In genomic region chr3:90464552-90465080, GRCm38 (mm10) we compare ENCODE assay signal across 8 mouse cellular contexts. TPM values are rescaled to one million over a fixed set of nuclear protein-coding genes. Genes with fewer than 3 reads are reported as not detected.
DNase-seq lines count a peak whose midpoint lies in the region; ATAC-seq and TF ChIP-seq lines count a peak whose summit lies in the region.

No protein-coding gene starts in this region.

- H3K4me2 ChIP-seq in liver, embryonic 13.5 days: peak overlapping the region; percentile 70
- H3K4me2 ChIP-seq in midbrain, postnatal 0 days (ENCODE audit: low read depth, low read length, poor library complexity, severe bottlenecking): peak overlapping the region; percentile 98

- H3K27me3 ChIP-seq in forebrain, embryonic 10.5 days (ENCODE audit: poor library complexity, severe bottlenecking): peaks cover 86% of the 10 kb centered on the region
- peaks cover 76% of the 10 kb centered on the region for H3K27me3 ChIP-seq in hindbrain, embryonic 10.5 days (ENCODE audit: insufficient read depth, poor library complexity, severe bottlenecking)
- H3K27me3 ChIP-seq in liver, embryonic 13.5 days: peaks cover 91% of the 10 kb centered on the region
- peaks cover 32% of the 10 kb centered on the region for H3K27me3 ChIP-seq in midbrain, postnatal 0 days (ENCODE audit: insufficient read depth, low read length)

- TF ChIP-seq CTCF in midbrain, postnatal 0 days (IDR thresholded peaks at IDR 0.05): no peak

- DNase-seq in kidney, adult 18-20 months: peak; percentile 40
- DNase-seq in kidney, adult 8-10 months: no peak
- DNase-seq in forebrain, embryonic 10.5 days (ENCODE audit: extremely low spot score, low spot score): peak; percentile 36
- peak; percentile 24 for DNase-seq in hindbrain, embryonic 10.5 days (ENCODE audit: low spot score)
- no peak for DNase-seq in liver, embryonic 13.5 days
- DNase-seq in midbrain, postnatal 0 days (ENCODE audit: low spot score): no peak
- no peak for DNase-seq in layer of hippocampus, adult 18-20 months (ENCODE audit: low spot score in 2 of 2)
- no peak for DNase-seq in left cerebral cortex, postnatal 25 days (ENCODE audit: low spot score in 2 of 2)

- ATAC-seq in liver, embryonic 13.5 days (ENCODE audit: low read depth): no peak; the same call in 1 of the 2 replicates
- ATAC-seq in midbrain, postnatal 0 days (ENCODE audit: low FRiP score): no peak; the same call in 1 of the 2 replicates

- no peaks in the 10 kb centered on the region for H3K9me3 ChIP-seq in forebrain, embryonic 10.5 days
- H3K9me3 ChIP-seq in hindbrain, embryonic 10.5 days: no peaks in the 10 kb centered on the region
- no peaks in the 10 kb centered on the region for H3K9me3 ChIP-seq in liver, embryonic 13.5 days (replicated peaks)
- H3K9me3 ChIP-seq in midbrain, postnatal 0 days (ENCODE audit: low read length): no peaks in the 10 kb centered on the region

- H3K27ac ChIP-seq in forebrain, embryonic 10.5 days: 0 out of 2 replicates have a peak overlapping the region, but pooled peaks have one; percentile 51
- H3K27ac ChIP-seq in hindbrain, embryonic 10.5 days: peak overlapping the region; percentile 1; the same call in 1 of the 2 replicates
- H3K27ac ChIP-seq in liver, embryonic 13.5 days: no peak overlapping the region
- no peak overlapping the region for H3K27ac ChIP-seq in midbrain, postnatal 0 days (ENCODE audit: low read depth, low read length)

- peak overlapping the region; percentile 50 for H3K9ac ChIP-seq in liver, embryonic 13.5 days
- 0 out of 2 replicates have a peak overlapping the region, but pooled peaks have one; percentile 37 for H3K9ac ChIP-seq in midbrain, postnatal 0 days (replicated peaks; ENCODE audit: low read length, poor library complexity, severe bottlenecking)

- H3K4me3 ChIP-seq in forebrain, embryonic 10.5 days: peak overlapping the region; percentile 51
- peak overlapping the region; percentile 57 for H3K4me3 ChIP-seq in hindbrain, embryonic 10.5 days
- H3K4me3 ChIP-seq in liver, embryonic 13.5 days (replicated peaks): peak overlapping the region; percentile 55
- H3K4me3 ChIP-seq in midbrain, postnatal 0 days (ENCODE audit: low read depth, low read length): peak overlapping the region; percentile 61

- H3K4me1 ChIP-seq in forebrain, embryonic 10.5 days: peaks cover 20% of the 10 kb centered on the region
- peaks cover 19% of the 10 kb centered on the region for H3K4me1 ChIP-seq in hindbrain, embryonic 10.5 days (replicated peaks)
- H3K4me1 ChIP-seq in liver, embryonic 13.5 days (replicated peaks): peaks cover 15% of the 10 kb centered on the region
- H3K4me1 ChIP-seq in midbrain, postnatal 0 days (ENCODE audit: insufficient read depth, low read length): 0 out of 2 replicates have a peak, but pooled peaks cover 4% of the 10 kb centered on the region

- H3K36me3 ChIP-seq in forebrain, embryonic 10.5 days (replicated peaks): no peaks in the 10 kb centered on the region
- no peaks in the 10 kb centered on the region for H3K36me3 ChIP-seq in hindbrain, embryonic 10.5 days
- H3K36me3 ChIP-seq in liver, embryonic 13.5 days: no peaks in the 10 kb centered on the region
- no peaks in the 10 kb centered on the region for H3K36me3 ChIP-seq in midbrain, postnatal 0 days (ENCODE audit: insufficient read depth, low read length)

- intact Hi-C loops in left cerebral cortex, postnatal 25 days (cut with DNase I): loop anchor here (5.0 kb wide), 1 partner anchor 32 kb away; the partner anchor contains the start of gene Ints3

- WGBS in forebrain, embryonic 10.5 days: 11% methylated on average over 37 of the region's 37 CpGs
- WGBS in hindbrain, embryonic 10.5 days: 8% methylated on average over 37 of the region's 37 CpGs
- WGBS in liver, embryonic 13.5 days (ENCODE audit: insufficient replicate concordance): 18% methylated on average over 37 of the region's 37 CpGs
- 8% methylated on average over 36 of the region's 37 CpGs for WGBS in midbrain, postnatal 0 days

RNA-seq across cellular contexts. Expression of gene Npr1, which starts 1.1 kb away (rescaled TPM):
- 2.0 and 2.3 TPM in 2 replicates for polyA plus RNA-seq in forebrain, embryonic 10.5 days (2016; fragmentation: Nextera tagmentation; extraction: Ambion mirVana)
- polyA plus RNA-seq in hindbrain, embryonic 10.5 days (2016; fragmentation: Nextera tagmentation; extraction: Ambion mirVana): 3.0 TPM in 2 replicates
- polyA plus RNA-seq in liver, embryonic 13.5 days (2015; fragmentation: Nextera tagmentation; extraction: Ambion mirVana): 4.0 TPM in 2 replicates
- total RNA-seq in midbrain, postnatal 0 days (2014; rRNA removed): 4.0 and 4.1 TPM in 2 replicates
- 1.5 and 2.0 TPM in 2 replicates for polyA plus RNA-seq in midbrain, postnatal 0 days (2015; fragmentation: Nextera tagmentation; extraction: Ambion mirVana)
- 1 to 10 TPM; 5.7 to 5.9 TPM for total RNA-seq in layer of hippocampus, adult 18-20 months (2021)
- total RNA-seq in left cerebral cortex, postnatal 25 days (2021): 1 to 10 TPM; 3.0 to 3.1 TPM

RNA-seq across cellular contexts. Expression of gene Ilf2, which starts 11.3 kb away (rescaled TPM):
- 344 and 355 TPM in 2 replicates for polyA plus RNA-seq in forebrain, embryonic 10.5 days (2016; fragmentation: Nextera tagmentation; extraction: Ambion mirVana)
- polyA plus RNA-seq in hindbrain, embryonic 10.5 days (2016; fragmentation: Nextera tagmentation; extraction: Ambion mirVana): 315 and 340 TPM in 2 replicates
- 75.0 and 85.0 TPM in 2 replicates for polyA plus RNA-seq in liver, embryonic 13.5 days (2015; fragmentation: Nextera tagmentation; extraction: Ambion mirVana)
- 136 and 147 TPM in 2 replicates for total RNA-seq in midbrain, postnatal 0 days (2014; rRNA removed)
- polyA plus RNA-seq in midbrain, postnatal 0 days (2015; fragmentation: Nextera tagmentation; extraction: Ambion mirVana): 177 and 182 TPM in 2 replicates
- 10 to 100 TPM; 83.1 to 84.0 TPM for total RNA-seq in layer of hippocampus, adult 18-20 months (2021)
- total RNA-seq in left cerebral cortex, postnatal 25 days (2021): 10 to 100 TPM; 81.2 to 84.6 TPM

RNA-seq across cellular contexts. Expression of gene Snapin, which starts 26.2 kb away (rescaled TPM):
- 58.9 and 59.6 TPM in 2 replicates for polyA plus RNA-seq in forebrain, embryonic 10.5 days (2016; fragmentation: Nextera tagmentation; extraction: Ambion mirVana)
- polyA plus RNA-seq in hindbrain, embryonic 10.5 days (2016; fragmentation: Nextera tagmentation; extraction: Ambion mirVana): 60.9 and 69.1 TPM in 2 replicates
- polyA plus RNA-seq in liver, embryonic 13.5 days (2015; fragmentation: Nextera tagmentation; extraction: Ambion mirVana): 21.2 and 22.9 TPM in 2 replicates
- 41.2 and 51.9 TPM in 2 replicates for total RNA-seq in midbrain, postnatal 0 days (2014; rRNA removed)
- polyA plus RNA-seq in midbrain, postnatal 0 days (2015; fragmentation: Nextera tagmentation; extraction: Ambion mirVana): 93.5 and 97.2 TPM in 2 replicates
- 10 to 100 TPM; 58.7 to 59.6 TPM for total RNA-seq in layer of hippocampus, adult 18-20 months (2021)
- total RNA-seq in left cerebral cortex, postnatal 25 days (2021): 10 to 100 TPM; 46.6 to 52.8 TPM

RNA-seq across cellular contexts. Expression of gene Ints3, which starts 31.2 kb away (rescaled TPM):
- 40.9 and 41.9 TPM in 2 replicates for polyA plus RNA-seq in forebrain, embryonic 10.5 days (2016; fragmentation: Nextera tagmentation; extraction: Ambion mirVana)
- 37.6 and 39.7 TPM in 2 replicates for polyA plus RNA-seq in hindbrain, embryonic 10.5 days (2016; fragmentation: Nextera tagmentation; extraction: Ambion mirVana)
- polyA plus RNA-seq in liver, embryonic 13.5 days (2015; fragmentation: Nextera tagmentation; extraction: Ambion mirVana): 10.0 and 11.7 TPM in 2 replicates
- 58.5 and 61.8 TPM in 2 replicates for total RNA-seq in midbrain, postnatal 0 days (2014; rRNA removed)
- 19.7 and 22.3 TPM in 2 replicates for polyA plus RNA-seq in midbrain, postnatal 0 days (2015; fragmentation: Nextera tagmentation; extraction: Ambion mirVana)
- total RNA-seq in layer of hippocampus, adult 18-20 months (2021): 10 to 100 TPM; 65.1 to 68.4 TPM
- total RNA-seq in left cerebral cortex, postnatal 25 days (2021): 10 to 100 TPM; 64.3 to 70.2 TPM

RNA-seq across cellular contexts. Expression of gene Chtop, which starts 44.7 kb away (rescaled TPM):
- 176 and 192 TPM in 2 replicates for polyA plus RNA-seq in forebrain, embryonic 10.5 days (2016; fragmentation: Nextera tagmentation; extraction: Ambion mirVana)
- 174 and 182 TPM in 2 replicates for polyA plus RNA-seq in hindbrain, embryonic 10.5 days (2016; fragmentation: Nextera tagmentation; extraction: Ambion mirVana)
- polyA plus RNA-seq in liver, embryonic 13.5 days (2015; fragmentation: Nextera tagmentation; extraction: Ambion mirVana): 65.8 and 72.5 TPM in 2 replicates
- total RNA-seq in midbrain, postnatal 0 days (2014; rRNA removed): 233 and 254 TPM in 2 replicates
- polyA plus RNA-seq in midbrain, postnatal 0 days (2015; fragmentation: Nextera tagmentation; extraction: Ambion mirVana): 154 and 163 TPM in 2 replicates
- total RNA-seq in layer of hippocampus, adult 18-20 months (2021): 100 to 1,000 TPM; 148 TPM
- 100 to 1,000 TPM; 177 to 179 TPM for total RNA-seq in left cerebral cortex, postnatal 25 days (2021)

Comparison
In these comparisons a context has a peak if more than half of its experiments do, and no peak if none do; other contexts are left out.
1. DNase-seq: peak in kidney, adult 18-20 months (single experiment), forebrain, embryonic 10.5 days (single experiment) and hindbrain, embryonic 10.5 days (single experiment); none in kidney, adult 8-10 months (0 of 2), liver, embryonic 13.5 days (single experiment), midbrain, postnatal 0 days (single experiment), layer of hippocampus, adult 18-20 months (0 of 2) and left cerebral cortex, postnatal 25 days (0 of 2).
2. H3K27ac ChIP-seq: peak in forebrain, embryonic 10.5 days (single experiment) and hindbrain, embryonic 10.5 days (single experiment); none in liver, embryonic 13.5 days (single experiment) and midbrain, postnatal 0 days (single experiment).
3. Peak in every context shown above with its lines, with median percentiles within 50 percentile points of each other: H3K4me3 ChIP-seq.